Mouse (Mus musculus): Measurements from ENCODE around the gene Ddc.

Ddc gene

DNA sequence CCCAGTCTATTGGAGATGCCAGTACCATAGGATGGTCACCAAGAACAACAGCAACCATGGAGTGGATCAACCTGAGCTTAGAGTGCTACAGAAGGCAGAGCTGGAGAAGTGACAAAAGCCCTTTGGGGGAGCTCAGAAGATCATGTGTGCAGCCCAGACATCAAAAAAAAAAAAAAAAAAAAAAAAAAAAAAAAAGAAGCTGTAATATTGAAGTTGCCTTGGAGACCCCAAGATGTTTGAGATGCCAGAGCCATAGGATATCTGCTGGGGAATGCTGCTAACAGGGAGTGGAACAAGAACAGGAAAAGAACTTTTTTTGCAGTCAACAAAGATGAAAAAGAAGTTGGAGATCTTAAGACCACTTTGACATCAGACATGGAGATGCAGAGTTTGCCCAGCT is 7.6 kb upstream of the Ddc start:
- no peak for DNase-seq

DNA sequence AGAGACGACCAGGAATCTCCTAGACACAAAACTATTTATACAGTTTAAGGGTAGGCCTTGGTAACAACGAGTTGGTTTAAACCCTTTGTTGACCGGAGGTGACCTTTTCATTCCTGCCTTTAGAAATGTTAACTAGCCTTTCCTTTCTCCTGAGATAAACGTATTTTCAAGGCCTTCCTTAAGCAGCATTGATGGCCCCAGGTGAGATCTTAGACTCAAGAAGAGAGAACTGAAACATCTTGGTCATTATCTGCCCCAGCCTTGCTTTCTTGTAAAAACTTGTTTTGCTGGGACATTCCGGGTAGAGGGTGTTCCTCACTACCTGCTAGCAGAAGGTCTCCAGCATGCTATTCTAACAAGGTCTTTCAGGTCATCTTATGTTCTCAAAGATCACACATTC is 7.1 kb upstream of the Ddc start:
- DNase-seq, result no peak

DNA sequence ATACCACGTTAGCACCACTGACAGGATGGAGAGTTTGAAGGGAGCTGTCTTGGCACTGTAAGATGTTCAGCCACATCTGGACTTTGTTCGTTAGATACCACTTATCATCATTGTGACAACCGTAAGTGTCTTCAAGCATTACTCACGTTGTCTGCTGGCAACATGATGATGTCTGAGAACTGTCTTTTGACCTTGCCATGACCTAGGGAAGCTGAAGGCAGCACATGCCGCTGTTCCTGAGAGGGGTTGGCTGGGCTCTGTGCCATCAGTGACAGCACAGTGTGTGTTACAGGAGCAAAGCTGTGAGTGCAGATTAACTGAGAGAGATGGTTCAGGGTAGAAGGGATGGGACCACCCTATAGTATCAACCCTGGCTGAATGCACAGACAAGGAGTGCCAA is 3.6 kb upstream of the Ddc start:
- DNase-seq, result no peak

GRCm38 (mm10) chr11:11898496-11898895 is 552 bp upstream of the Ddc start:
- DNase-seq, result no peak

- DNase-seq, result no peak
Observed at GRCm38 (mm10) chr11:11895479-11895878, 2.5 kb downstream of the Ddc start.

DNA sequence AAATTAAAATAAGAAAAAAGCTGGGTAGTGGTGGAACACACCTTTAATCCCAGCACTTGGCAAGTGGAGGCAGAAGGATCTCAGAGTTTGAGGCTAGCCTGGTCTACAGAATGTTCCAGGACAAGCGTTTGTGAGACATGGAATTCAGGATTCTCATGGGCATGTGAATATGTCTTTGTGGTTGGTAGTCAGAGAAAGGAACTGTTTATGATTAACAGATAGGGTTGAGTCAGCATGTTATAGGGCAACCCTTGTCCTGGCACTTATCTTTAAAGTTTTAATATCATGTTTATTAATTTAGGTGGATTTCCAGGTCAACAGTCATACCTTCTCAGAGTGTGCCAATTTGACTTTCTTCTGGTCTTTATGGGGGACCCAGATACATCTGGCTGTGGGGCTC is 4.2 kb downstream of the Ddc start:
- no peak for DNase-seq

DNA sequence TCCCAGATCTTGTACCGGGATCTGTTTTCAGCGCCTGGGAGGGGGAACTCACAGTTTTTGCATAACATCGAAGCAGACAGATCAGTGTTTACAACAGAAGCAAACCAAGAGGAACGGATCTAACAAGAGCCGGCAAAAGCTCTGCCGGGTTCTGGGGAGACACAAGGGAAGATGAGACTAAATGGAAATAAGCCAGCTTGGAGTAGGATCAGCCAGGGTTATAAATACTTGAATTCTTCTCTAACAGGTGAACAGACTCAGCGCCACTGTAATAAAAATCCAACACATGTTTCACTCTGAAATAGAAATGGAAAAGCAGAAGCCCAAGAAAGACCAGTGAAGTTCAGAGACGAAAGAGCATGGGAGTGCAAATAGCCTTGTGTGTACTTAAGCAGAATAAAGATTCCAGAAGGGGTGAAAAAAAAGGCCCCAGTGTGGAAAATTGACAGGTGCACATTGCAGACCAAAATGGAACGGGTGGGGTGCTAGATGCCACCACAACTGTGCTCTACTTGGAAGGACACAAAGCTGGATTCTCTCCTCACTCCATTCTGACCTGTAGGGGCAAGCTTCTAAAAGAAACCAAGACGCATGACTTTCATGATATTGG is 4.8 kb downstream of the Ddc start:
- DNase-seq, result no peak

GRCm38 (mm10) chr11:11891832-11892231 is 6.1 kb downstream of the Ddc start:
- DNase-seq, result no peak

DNA sequence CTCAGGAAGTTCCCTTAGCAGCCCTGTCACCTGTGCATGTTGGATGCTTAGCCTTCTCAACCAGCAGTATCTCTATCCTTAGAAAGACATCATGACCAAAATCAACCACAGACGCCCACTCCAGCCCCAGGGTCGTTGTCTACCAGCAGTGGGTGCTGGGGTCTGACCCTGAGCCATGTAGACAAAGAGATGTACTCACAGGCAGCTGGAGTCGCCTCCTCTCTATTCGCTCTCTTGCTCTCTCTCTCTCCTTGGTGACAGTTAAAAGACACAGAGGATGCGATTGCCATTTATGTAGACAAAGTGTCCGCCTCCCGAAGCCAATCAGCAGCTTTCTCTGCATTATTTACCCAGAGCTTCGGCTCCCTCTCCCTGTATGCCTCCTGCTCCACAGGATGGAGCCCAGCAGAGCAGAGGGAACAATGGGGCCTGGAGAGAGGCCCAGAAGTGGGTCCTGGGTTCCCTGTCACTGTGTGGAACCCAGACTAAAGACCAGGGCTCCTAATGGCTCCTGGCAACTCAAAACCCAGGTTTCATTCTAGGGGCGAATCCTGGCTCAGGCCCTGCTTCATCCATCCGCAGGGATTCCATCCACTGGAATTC is 7.7 kb downstream of the Ddc start:
- no peak for DNase-seq

DNA sequence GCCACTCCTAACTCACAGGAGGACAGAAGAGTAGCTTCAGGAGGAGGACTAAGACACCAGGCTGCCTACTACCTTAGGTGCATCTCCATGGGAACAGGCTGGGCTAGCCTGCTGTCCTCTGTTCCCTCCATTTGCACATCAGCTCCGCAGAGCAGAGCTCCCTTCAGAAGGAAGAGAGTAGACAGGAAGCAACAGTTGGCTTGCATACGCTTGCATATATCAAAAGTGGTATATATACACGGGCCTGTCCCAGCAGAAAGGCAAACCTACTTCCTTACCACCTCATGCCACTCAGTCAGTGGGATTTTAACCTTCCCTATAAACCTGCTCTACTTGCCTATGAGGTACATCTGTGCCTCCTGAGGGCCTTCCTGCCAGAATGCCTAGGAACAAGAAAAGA is 9.2 kb downstream of the Ddc start:
- DNase-seq, result no peak

- no peak for DNase-seq
Observed at GRCm38 (mm10) chr11:11888051-11888450, 9.9 kb downstream of the Ddc start.

GRCm38 (mm10) chr11:11886403-11886998 is 11.4 kb downstream of the Ddc start:
- DNase-seq, result no peak

- peak; percentile 33 for DNase-seq
Observed at GRCm38 (mm10) chr11:11885921-11886320, 12.0 kb downstream of the Ddc start.

DNA sequence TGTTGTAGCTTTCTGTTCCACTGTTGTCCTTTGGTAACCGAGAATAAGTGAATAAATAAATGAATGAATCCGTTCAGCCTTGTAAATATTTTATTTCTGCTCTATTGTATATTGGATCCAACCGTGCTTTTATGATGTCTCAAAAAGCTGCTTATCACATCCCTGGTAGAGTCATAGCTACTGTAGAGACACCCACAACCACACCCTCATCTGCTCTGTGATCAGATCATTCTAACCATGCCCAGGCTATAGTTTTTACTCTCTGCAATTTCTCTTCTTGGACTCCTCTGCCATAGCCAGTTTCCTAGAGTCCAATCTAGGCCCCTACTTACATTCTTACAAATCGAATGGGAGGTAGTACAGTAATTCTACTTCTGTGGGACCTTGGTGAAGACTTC is 12.7 kb downstream of the Ddc start:
- no peak for DNase-seq

DNA sequence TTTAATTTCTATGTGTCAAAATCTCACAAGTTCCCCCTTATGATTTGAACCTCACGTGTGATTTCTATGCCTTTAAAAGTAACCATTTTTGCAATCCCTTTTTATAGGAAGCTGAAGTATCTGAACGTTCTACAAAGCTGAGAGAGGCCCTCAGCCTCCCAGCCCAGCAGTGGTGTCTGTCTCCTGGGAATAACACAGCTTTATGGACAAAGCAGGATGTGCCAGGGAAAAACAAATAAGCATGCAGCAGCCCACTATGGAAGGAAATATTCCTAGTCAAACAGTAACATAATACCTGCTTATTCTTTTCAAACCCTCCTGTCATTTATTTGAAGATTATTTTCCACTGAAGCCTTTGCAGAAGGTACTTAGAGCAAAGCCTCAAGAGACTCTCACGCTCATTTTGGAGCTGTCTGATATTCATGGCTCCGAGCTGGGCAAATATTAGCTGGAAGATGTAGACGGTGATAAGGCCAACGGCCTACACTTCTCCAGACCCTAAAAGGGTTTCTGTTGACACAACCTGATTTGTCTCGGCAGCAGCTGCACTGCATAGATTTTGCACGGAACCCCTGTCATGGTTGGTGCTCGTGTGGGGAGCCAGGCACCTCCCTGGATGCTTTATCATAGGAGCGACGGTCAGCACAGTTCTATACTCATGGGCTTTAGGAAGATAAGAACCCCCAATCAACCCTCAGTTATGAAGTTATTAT is 13.3 kb downstream of the Ddc start:
- no peak for DNase-seq

GRCm38 (mm10) chr11:11881783-11882155 is 16.2 kb downstream of the Ddc start:
- no peak for DNase-seq

GRCm38 (mm10) chr11:11881026-11881782 is 16.7 kb downstream of the Ddc start:
- DNase-seq, result no peak

- DNase-seq, result no peak
Observed at GRCm38 (mm10) chr11:11880351-11880750, 17.6 kb downstream of the Ddc start.

DNA sequence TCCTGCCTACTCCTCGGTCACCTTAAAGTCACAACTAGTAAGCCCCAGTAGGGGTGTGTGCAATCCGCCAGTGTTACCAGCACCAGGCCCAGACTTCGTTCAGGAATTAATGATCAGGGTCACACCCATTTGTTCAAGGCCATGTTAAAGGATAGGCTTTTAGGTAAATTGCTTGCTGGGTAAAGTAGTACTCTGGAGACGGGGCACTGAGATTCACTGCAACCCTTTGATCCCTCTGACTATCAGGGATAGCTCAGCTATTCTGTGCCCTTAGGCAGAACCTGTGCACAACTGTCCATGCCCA is 18.3 kb downstream of the Ddc start:
- no peak for DNase-seq

- DNase-seq, result no peak
Observed at GRCm38 (mm10) chr11:11878981-11879698, 18.8 kb downstream of the Ddc start.

- DNase-seq, result peak; percentile 13
Observed at GRCm38 (mm10) chr11:11878278-11878980, 19.5 kb downstream of the Ddc start.

DNA sequence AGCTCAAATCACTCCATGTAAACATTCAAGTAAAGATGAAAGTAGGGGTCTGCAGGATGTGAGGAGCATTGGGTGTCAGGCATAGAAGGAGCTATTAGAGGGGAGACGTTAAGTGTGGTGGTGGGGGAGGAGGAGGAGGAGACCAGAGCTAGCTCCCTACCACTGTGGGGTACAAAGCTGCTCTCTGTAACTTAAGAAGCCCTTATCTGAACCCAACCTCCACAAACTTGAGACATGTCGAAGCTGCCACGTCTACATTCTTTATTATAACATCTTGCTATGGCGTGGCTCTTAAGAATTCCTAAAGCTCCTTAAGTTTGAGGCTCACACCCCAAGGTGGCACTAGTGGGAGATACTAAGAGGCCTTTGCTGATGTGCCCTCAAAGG is 20.1 kb downstream of the Ddc start:
- no peak for DNase-seq
